Mouse (Mus musculus) layer of hippocampus, adult 9-11 months (tissue): ENCODE results near the gene Tarbp1.

Source experiments
- DNase-seq: peaks from one replicate; pipeline ENCODE4 v3.0.0; 2022

The Tarbp1 gene

DNA sequence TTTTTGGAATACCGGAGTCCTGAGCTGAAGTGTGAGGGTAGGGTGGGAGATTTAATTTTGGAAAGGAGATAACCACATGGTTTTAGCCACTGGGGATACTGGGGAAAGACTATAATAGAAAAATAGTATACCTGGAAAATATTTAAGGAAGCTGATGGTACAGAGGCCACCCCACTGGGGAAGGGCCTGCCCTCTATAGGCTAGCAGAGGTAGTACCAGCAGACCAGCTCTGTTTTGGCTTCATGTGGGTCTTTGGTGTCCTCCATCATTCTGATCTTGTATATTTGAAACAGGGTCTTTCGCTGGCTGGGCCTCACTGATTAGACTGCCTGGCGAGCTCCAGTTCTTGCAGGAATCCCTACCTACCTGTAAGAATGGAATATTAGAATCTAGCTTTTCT, 76.5 kb downstream of the Tarbp1 start:
- DNase-seq: no peak

DNA sequence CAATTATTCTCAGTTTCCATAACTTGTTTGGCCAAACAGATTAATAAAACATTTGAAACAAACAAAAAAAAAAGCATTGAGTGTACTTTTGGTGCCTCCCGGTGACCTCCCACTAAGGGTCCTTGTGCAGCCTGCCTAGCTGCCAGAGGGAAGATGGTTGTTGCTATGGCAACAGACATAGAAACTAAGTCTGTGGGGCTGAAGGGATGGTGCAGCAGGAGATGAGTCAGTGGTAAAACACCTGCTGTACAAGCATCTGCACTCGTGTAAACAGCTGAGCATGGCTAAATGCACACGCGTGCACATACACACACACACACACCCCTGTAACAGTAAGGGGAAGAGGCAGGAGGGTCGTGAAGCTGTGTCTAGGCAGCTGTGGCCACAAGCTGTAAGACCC, 78.9 kb downstream of the Tarbp1 start:
- peak; percentile 25 for DNase-seq

DNA sequence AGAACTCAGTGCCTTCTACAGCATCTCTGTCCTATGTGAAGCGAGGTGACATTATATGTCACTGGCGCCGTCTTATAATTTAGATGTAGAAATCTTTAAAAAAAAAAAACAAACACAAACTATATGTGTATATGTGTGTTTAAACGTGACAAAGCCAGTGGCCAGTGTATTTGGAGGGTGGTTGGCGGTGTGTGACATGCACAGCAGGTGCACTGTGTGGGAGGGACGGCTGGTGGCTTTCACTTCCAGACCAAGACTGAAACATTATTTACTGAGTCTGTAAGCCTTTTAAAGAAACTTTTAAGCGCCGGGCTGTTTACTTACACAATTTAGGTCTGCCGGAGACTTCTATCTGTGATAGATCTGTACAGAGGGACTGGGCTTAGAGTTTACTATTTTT, 79.5 kb downstream of the Tarbp1 start:
- no peak for DNase-seq

DNA sequence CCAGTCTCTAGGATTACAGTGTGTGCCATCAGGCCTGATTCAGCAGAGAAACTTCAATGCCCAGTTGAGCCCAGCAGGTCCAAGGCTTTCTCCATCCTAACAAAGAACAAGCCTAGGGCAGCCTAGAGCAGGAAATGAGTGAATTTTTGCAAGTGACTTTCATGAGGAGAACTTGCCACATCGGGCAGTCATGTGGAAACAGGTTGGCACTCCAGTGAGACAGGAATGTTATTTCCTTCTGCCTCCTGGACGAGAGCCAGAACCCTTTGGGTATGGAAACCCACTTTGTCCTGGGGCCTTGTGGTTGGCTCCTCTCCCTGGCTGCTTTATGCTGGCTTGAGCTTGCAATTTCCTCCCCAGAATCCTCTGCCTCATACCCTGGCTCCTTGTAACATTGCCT, 83.3 kb downstream of the Tarbp1 start:
- DNase-seq: no peak

DNA sequence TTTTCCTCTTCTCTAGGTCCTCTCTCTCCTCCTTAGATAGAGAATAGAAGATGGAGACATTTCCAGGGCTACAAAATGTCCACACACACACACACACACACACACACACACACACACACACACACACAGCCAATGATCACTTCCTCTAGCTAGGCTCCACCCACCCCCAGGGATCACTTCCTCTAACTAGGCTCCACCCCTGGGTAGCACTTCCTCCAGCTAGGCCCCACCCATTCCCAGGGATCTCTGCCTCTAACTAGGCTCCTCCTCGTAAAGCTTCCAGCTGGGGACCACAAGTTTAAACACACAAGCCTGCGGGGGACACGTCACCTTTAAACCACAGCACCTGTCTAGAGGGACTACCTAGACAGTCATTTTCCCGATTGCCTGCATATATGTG, 87.3 kb downstream of the Tarbp1 start:
- no peak for DNase-seq

DNA sequence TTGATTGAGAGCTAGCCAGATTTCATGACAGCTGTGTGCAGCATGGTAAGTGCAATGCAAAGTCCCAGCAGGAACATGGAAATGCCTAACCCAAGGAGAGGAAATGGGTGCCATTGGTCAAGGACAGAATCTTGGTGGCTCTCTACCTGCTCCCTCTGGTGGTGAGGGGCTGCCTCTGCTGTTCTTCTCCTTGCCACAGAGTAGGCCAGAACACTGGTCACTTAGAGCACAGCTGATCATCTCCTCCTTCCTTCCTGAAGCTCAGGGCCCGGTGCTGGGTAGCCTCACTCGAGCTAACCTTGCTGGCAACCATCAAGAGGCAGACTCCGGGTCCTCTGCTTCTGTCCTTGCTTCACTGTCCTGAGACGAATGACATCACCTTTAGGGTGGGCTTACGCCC, 92.1 kb downstream of the Tarbp1 start:
- DNase-seq: no peak

DNA sequence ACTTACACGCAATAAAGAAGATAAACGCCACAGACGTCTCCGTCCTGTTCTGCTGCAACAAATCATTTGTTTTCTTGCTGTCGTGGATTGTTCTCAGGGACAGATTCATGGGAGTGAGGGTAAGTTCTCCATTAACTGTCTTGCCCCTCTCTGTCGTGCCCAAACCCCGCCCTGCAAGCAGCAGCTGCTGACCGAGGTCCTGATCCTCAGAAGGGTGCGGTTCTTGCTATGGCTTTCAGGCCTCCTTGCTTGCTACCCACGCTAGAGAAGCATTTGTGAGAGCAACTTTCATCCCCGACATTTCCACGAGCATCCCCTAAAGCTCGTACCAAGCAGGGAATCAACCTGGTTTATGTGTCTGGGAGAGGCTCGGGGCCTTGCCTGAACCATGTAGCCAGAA, 92.6 kb downstream of the Tarbp1 start:
- no peak for DNase-seq

DNA sequence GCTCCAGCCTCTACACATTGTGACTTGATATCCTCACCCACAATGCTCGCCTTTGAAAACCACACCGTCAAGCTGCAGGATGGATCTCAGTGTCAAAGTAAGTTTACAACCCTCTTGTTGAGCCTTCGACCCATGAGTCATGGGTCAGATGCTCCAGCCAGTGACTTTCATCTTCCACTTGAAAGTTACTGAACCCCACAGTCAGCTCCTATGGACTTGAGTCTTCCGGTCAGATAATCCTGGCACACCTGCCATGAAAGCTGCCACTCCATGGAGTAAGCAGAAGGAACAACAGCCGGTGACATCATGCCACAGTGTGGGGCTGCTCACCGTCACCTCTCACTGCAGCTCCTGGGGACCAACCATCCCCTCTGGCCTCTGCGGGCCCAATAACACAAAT, 93.6 kb downstream of the Tarbp1 start:
- no peak for DNase-seq

DNA sequence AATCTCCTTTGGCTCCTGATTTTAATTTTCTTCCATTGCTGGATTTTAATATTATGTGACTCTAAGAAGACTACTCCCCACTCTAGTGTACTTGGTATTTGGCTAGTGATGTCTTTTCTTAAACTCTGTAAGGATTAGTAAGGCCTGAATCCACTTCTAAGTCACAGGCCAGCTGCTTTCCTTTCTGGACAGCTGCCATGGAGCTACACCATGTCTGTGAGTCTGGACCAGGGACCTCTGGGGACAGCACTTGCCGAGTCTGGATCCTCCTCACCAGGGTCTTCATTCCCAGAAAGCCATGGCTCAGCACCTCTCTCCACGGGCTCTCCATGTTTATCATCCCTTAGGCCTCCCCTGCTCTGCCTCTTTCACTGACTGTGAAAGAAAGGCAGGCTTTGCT, 94.7 kb downstream of the Tarbp1 start:
- DNase-seq: no peak

DNA sequence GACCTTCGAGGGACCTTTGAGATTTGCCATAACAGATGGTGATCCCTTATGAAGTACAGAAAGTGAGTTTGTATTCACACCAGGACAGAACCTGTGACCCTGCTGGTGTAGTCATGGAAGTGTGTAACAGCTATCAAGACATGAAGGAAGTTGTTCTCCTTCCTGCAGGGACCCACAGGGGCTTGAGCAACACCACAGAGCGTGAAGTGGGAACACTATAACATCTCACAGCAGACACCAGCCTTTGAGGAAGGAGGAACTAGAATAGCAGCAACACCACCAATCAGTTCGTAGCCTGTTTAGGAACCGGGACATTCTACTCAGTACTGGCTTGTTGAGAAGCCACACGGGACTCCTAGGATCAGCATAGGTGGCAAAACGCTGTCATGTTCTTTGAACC, 95.3 kb downstream of the Tarbp1 start:
- no peak for DNase-seq
